Mouse (Mus musculus) C3H10T1/2 (cell line): ENCODE results near the gene Eif2b1. TPM values are rescaled to one million over a fixed set of nuclear protein-coding genes. Genes with fewer than 3 reads are reported as not detected.

Source experiments
- polyA plus RNA-seq, 2 experiments: library from polyadenylated mRNA; unstranded; fragments of >200 nt; fragmentation: generic; extraction: Trizol; gene quantifications; one replicate each; pipeline ENCODE4 v1.2.1; 2012; ENCODE audit warnings: missing spikeins in 2 of 2

Eif2b1 gene
- 10 to 100 TPM; 20.6 to 28.5 TPM for polyA plus RNA-seq

DNA sequence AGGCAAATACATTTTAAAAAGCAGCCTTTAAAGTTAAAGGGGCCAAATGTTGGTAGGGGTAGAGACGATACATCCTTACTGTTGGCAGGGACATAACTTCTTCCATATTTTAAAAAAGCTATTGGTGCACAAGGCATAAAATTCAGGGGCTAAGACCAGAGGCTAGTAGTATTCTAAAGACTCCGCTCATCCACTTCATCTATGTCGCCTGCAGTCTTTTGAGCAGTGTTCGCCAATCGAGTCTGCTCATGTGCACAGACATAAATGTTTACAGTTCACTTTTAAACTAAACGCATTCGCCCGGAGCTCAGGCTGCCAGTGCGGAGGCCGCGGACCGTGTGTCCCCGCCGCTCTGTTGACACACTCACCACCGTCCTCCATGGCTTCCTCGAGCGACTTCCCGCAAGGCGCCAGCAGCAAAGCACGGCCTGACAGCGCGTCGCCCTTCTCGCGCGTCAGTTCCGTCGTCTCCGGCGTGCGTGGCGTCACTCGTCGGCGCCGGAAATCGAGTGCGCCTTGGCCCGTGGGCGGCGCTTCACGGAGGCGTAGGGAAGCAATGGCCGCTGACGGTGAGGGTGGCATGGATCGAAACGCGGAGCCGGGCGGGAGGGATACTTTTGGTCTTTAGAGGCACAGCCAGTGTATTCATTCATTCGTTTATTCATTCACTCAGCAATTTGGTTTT is at the start of gene Eif2b1, which contains the start of gene Gtf2h3:
Eif2b1 (minus strand) TSS at position 499 of the 685 bp plus-strand sequence.
Gtf2h3 (plus strand) TSS at position 508 of the 685 bp plus-strand sequence.

DNA sequence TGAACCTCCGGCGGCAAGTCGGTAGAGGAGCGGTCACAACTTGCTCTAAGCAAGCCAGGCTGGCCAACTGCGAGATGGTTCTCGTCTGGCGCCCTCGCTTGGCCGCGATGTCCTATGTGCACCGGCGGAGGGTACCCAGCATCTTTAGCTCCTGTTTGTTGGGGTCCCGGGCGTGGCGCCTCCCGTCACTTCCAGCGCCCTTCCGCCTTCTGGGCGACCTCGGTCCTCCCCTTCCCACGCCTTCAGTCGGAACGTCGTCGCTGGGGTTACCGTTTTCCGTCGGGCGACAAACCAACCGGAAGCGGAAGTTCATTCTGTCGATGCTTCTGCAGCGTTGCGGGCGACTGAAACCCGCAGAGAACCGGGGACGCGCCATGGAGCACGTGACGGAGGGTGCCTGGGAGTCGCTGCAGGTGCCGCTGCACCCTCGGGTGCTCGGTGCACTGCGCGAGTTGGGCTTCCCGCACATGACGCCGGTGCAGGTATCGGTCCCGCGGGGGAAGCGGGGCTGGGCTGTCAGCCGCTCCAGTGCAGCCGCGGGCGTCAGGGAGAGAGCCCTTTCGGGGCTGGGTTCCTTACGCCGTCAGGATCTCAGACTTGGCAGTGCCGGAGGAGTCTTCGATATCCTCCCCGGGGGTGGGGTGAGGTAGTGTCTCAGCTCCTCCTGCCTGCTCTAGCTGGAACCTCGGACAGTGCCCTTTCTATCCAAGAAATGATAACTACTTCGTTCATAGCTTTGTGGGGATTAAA is 26.2 kb downstream of the Eif2b1 start, which contains the start of gene Ddx55:
Ddx55 (plus strand) TSS at position 307 of the 750 bp plus-strand sequence.

DNA sequence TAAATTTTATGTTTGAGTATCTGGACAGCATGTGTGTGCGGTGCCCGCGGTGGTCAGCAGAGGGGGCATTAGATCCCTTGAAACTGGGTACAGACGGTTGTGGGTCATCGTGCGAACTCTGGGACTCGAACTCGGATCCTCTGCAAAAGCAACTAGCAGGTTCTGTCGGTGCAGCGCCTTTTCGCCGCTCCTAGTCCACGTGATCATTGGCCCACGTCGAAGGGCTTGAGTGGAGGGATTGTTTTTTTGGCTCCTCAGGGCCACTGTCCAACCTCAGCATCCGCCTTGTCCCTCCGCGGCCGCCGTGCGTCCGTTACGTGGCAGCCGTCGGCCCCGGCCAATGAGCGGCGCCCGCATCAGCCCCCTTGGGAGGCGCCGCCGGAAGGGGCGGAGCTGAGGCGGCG is 38.5 kb downstream of the Eif2b1 start, which contains the start of gene Tmed2:
Tmed2 (plus strand) TSS at position 313 of the 404 bp plus-strand sequence.

DNA sequence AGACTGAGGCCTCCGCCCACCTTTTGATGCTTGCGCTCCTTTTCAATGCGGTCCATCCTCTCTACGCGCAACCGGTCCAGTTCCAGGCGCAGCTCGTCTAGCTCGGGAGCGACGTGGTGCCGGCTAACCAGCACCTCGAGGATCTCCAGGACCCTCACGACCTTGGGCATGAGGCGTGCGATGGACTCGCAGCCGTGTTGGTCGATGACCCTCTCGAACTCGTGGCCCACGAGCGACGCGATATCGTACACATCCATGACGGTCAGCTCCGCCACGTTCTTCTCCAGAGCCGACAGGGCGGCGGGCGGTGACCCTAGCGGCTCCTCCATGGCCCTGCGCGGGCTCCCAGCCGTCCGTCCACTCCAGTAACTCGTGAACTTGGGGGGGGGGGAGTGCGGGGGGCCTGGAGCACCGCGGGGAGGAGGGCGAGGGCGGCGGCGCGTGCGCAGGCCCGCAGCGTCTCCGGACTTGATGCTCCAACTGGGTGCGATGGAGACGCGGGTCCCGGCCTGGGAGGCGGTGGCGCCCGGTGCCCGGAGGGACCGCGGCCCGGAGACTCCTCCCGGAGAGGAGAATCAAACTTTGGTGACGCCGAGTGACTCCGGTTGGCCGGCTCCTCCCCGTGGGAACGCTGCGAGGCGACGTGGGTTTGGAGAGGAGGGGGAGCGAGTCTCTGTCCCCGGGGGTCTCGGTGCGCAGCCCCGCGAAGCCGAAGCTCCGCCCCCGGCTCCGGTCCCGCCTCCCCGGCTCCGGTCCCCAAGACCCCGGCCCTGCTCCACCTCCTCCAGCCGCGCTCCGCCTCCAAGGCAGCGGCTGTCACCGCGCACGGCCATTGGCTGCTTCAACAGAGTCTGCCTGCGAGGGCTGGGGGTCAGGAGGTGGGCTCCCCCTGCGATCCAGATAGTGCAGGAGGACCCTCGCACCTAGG is 48.0 kb downstream of the Eif2b1 start, which contains the start of gene Rilpl1:
Rilpl1 (minus strand) TSS at position 737 of the 928 bp plus-strand sequence.

Other genes with a start within 250 kb of the Eif2b1 start
- gene Cdk2ap1, start 216.0 kb downstream of the Eif2b1 start, polyA plus RNA-seq: 100 to 1,000 TPM; 161 to 221 TPM
- 1 to 10 TPM; 1.2 to 7.5 TPM for gene Sbno1, start 153.1 kb downstream of the Eif2b1 start, polyA plus RNA-seq
- 10 to 100 TPM in 1 of 2 experiments, 1 to 10 TPM in 1; 9.5 to 50.7 TPM for gene Kmt5a, start 139.2 kb downstream of the Eif2b1 start, polyA plus RNA-seq
- gene Rilpl2, start 100.8 kb downstream of the Eif2b1 start, polyA plus RNA-seq: 10 to 100 TPM; 20.7 to 59.3 TPM
- gene Snrnp35, start 96.0 kb downstream of the Eif2b1 start, polyA plus RNA-seq: 10 to 100 TPM; 11.0 to 13.6 TPM
- gene Rilpl1, start 47.7 kb downstream of the Eif2b1 start, polyA plus RNA-seq: 10 to 100 TPM in 1 of 2 experiments, 1 to 10 TPM in 1; 5.7 to 31.7 TPM
- 100 to 1,000 TPM in 1 of 2 experiments, 10 to 100 TPM in 1; 30.0 to 114 TPM for gene Tmed2, start 38.4 kb downstream of the Eif2b1 start, polyA plus RNA-seq
- 1 to 10 TPM; 1.5 to 6.5 TPM for gene Ddx55, start 26.3 kb downstream of the Eif2b1 start, polyA plus RNA-seq
- 10 to 100 TPM in 1 of 2 experiments, 1 to 10 TPM in 1; 4.8 to 31.7 TPM for gene Gtf2h3, start within 50 bp of the Eif2b1 start, polyA plus RNA-seq
- 10 to 100 TPM in 1 of 2 experiments, 1 to 10 TPM in 1; 5.6 to 15.2 TPM for gene Atp6v0a2, start 49.4 kb upstream of the Eif2b1 start, polyA plus RNA-seq
- under 1 TPM; under 0.01 to 0.28 TPM for gene Dnah10, start 146.0 kb upstream of the Eif2b1 start, polyA plus RNA-seq